Mouse (Mus musculus): ENCODE measurements around the gene Rita1. TPM values are rescaled to one million over a fixed set of nuclear protein-coding genes. Genes with fewer than 3 reads are reported as not detected.

Rita1 gene
- 7.9 and 8.9 TPM in 2 replicates for polyA plus RNA-seq (2014; fragmentation: Nextera tagmentation; extraction: Ambion mirVana)

DNA sequence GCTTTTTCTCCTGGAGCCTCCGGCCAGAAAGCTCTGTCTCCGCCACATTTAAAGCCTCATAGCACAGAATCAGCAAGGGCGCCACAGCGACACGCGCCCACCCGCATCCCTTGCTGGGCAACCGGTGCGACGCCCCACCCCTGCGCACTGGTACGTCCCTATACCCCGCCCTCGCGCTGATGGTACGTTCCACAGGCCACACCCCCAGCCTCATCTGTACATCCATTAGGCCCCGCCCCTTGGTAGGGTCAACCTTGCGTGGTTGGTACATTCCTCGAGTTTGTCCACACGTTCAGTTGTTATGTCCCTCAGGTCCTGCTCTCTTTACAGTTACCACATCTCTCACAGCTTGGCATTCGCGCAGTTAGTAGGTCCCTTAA is at the start of gene Rita1, which contains the start of gene Ddx54:
Gene Rita1, minus strand, starts transcription at position 148 of the 380 bp plus-strand sequence.
Gene Ddx54, plus strand, starts transcription at position 298 of the 380 bp plus-strand sequence.
- peak; percentile 87 for ATAC-seq (ENCODE audit: low FRiP score)
- peaks cover 7% of the 10 kb centered on the region; the same call in 1 of the 2 replicates for H3K36me3 ChIP-seq (ENCODE audit: control insufficient read depth, insufficient read depth, low read length)
- WGBS = under 1% methylated on average over 22 of the region's 22 CpGs

DNA sequence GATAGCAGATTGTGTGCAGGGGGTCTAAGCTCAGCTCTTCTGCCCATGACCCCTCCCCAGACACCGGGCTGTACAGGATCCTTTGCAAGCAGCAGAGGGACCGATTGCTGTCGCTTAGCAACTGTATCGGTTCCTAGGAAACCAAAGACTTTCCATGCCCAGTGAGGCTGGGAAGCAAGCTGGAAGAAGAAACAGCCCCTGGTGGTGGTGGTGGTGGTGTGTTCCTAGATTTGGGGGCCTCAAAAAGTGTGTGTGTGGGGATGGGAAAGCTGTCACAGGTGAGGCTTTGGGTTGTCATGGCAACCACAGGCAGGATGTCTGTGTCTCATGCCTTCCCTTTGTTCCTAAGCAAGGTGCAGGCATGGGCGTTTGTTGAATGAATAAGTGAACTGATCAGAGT is 48.4 kb upstream of the Rita1 start:
- WGBS = 42% methylated on average over 5 of the region's 5 CpGs
- no peak for DNase-seq (ENCODE audit: low spot score, missing footprints)
- no peak overlapping the region for H3K4me2 ChIP-seq
- H3K9ac ChIP-seq (ENCODE audit: low read length) = no peak overlapping the region
- no peak overlapping the region for H3K27ac ChIP-seq (ENCODE audit: low read depth, low read length)
- H3K4me1 ChIP-seq (ENCODE audit: control insufficient read depth, insufficient read depth, low read length) = no peaks in the 10 kb centered on the region
- ATAC-seq (ENCODE audit: low FRiP score) = no peak
- no peaks in the 10 kb centered on the region for H3K27me3 ChIP-seq (ENCODE audit: control insufficient read depth, insufficient read depth, low read length)
- H3K9me3 ChIP-seq (ENCODE audit: control insufficient read depth, low read length) = no peaks in the 10 kb centered on the region
- H3K4me3 ChIP-seq (ENCODE audit: low read depth, low read length) = no peak overlapping the region
- H3K36me3 ChIP-seq (ENCODE audit: control insufficient read depth, insufficient read depth, low read length) = no peaks in the 10 kb centered on the region

More for the DNA sequence above, at the start of gene Rita1, which contains the start of gene Ddx54:
- Histone ChIP-seq H3K9ac (ENCODE audit: low read length) (peak within 1 kb of the TSS; percentile 72), H3K27me3 (ENCODE audit: control insufficient read depth, insufficient read depth, low read length) (no peaks in the 10 kb centered on the region), H3K9me3 (ENCODE audit: control insufficient read depth, low read length) (peaks cover 3% of the 10 kb centered on the region; the same call in 1 of the 2 replicates), H3K4me2 (peak within 1 kb of the TSS; percentile 92), H3K27ac (ENCODE audit: low read depth, low read length) (no peak within 1 kb of the TSS; the same call in 1 of the 2 replicates), H3K4me1 (ENCODE audit: control insufficient read depth, insufficient read depth, low read length) (peaks cover 15% of the 10 kb centered on the region), H3K4me3 (ENCODE audit: low read depth, low read length) (peak within 1 kb of the TSS; percentile 48)
- DNase-seq (ENCODE audit: low spot score, missing footprints) = peak; percentile 100

DNA sequence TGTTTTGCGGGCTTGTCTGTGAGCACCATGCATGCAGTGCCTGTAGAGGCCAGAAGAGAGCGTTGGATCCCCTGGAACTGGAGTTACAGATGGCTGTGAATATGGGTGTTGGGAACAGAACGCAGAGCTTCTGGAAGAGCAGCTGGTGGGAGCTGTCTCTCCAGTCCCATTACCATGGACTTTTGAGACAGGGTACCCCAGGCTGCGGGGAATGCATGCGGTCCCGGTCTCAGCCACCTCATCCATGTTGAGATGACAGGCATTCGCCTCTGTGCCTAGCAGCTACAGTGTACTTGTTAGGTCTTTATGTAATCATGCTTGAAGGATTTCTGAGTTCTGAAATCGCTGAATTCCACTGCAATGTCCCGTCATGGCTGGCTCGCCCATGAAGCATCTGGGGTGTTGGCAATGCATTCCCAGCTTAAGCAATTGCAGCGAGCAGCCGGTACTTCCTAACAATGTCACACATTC is 43.9 kb upstream of the Rita1 start:
- H3K36me3 ChIP-seq (ENCODE audit: control insufficient read depth, insufficient read depth, low read length) = no peaks in the 10 kb centered on the region
- no peaks in the 10 kb centered on the region for H3K4me1 ChIP-seq (ENCODE audit: control insufficient read depth, insufficient read depth, low read length)
- ATAC-seq (ENCODE audit: low FRiP score) = no peak
- WGBS = 85% methylated on average over 12 of the region's 12 CpGs
- peak; percentile 19 for DNase-seq (ENCODE audit: low spot score, missing footprints)
- no peaks in the 10 kb centered on the region for H3K9me3 ChIP-seq (ENCODE audit: control insufficient read depth, low read length)
- no peak overlapping the region for H3K4me2 ChIP-seq
- no peaks in the 10 kb centered on the region for H3K27me3 ChIP-seq (ENCODE audit: control insufficient read depth, insufficient read depth, low read length)
- no peak overlapping the region for H3K4me3 ChIP-seq (ENCODE audit: low read depth, low read length)
- H3K27ac ChIP-seq (ENCODE audit: low read depth, low read length) = no peak overlapping the region
- H3K9ac ChIP-seq (ENCODE audit: low read length) = no peak overlapping the region

DNA sequence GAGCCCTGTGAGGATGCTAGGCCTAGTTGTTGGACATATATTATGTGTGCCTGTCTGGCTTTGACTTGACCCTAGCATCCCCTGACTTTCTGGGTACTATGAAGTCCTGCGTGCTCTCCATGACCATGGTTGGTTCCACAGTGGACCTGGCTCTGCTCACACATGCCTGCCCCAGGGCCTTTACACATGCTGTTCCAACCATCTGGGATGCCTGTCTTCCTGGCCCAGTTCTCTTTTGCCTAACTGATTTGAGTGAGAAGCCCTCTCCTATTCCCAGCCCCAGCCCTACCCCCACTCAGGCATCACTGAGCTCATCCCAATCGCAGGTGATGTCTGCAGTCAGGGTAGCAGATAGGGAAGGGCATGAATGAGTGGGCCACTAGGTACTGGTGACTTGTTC is 41.5 kb upstream of the Rita1 start:
- Histone ChIP-seq H3K4me2 (no peak overlapping the region), H3K4me3 (ENCODE audit: low read depth, low read length) (no peak overlapping the region), H3K27me3 (ENCODE audit: control insufficient read depth, insufficient read depth, low read length) (peaks cover 13% of the 10 kb centered on the region), H3K27ac (ENCODE audit: low read depth, low read length) (no peak overlapping the region), H3K36me3 (ENCODE audit: control insufficient read depth, insufficient read depth, low read length) (no peaks in the 10 kb centered on the region), H3K9me3 (ENCODE audit: control insufficient read depth, low read length) (no peaks in the 10 kb centered on the region), H3K9ac (ENCODE audit: low read length) (no peak overlapping the region), H3K4me1 (ENCODE audit: control insufficient read depth, insufficient read depth, low read length) (peaks cover 3% of the 10 kb centered on the region)
- whole genome bisulfite sequencing = 90% methylated on average over 2 of the region's 2 CpGs
- peak; percentile 35 for DNase-seq (ENCODE audit: low spot score, missing footprints)
- no peak for ATAC-seq (ENCODE audit: low FRiP score)

DNA sequence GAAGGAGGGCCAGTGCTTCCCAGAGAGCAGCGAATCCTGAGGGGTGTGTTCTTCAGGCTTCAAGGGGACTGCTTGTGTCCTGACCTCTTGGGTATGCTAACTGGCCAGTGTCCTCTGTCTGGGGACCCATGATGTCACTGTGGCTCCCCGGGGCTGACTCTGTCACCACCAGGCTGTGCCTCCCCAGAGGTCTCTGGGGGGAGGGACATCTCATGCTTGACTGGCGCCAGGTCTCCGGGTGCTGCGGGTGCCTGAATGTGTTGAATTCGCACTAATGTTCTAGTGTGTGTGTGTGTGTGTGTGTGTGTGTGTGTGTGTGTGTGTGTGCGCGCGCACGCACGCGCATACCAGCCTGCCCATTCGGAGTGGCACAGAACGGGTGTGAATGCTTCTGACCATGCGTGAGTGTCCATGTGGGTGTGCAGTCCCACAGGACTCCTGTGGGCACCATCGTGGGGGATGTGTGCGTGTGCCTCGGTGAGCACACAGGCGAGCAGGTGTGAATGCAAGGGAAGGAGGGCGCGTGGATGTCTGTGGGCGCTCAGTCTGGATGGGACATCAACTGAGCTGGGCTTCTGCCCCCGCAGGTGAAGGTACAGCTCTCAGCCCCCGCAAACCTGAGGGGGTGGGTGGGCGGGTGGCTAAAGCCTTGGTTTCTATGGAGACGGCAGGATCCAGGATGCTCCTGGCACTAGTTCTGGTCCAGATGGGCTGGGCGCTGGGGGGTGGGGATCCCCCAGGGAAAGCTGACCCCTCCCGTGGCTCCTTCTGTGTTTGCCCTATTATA is 40.7 kb upstream of the Rita1 start:
- no peak overlapping the region for H3K4me3 ChIP-seq (ENCODE audit: low read depth, low read length)
- no peaks in the 10 kb centered on the region for H3K9me3 ChIP-seq (ENCODE audit: control insufficient read depth, low read length)
- ATAC-seq (ENCODE audit: low FRiP score) = no peak
- peak; percentile 67 for DNase-seq (ENCODE audit: low spot score, missing footprints)
- H3K27ac ChIP-seq (ENCODE audit: low read depth, low read length) = no peak overlapping the region
- H3K4me2 ChIP-seq = no peak overlapping the region
- H3K4me1 ChIP-seq (ENCODE audit: control insufficient read depth, insufficient read depth, low read length) = peaks cover 6% of the 10 kb centered on the region
- 82% methylated on average over 28 of the region's 28 CpGs for WGBS
- H3K9ac ChIP-seq (ENCODE audit: low read length) = no peak overlapping the region
- peaks cover 17% of the 10 kb centered on the region for H3K27me3 ChIP-seq (ENCODE audit: control insufficient read depth, insufficient read depth, low read length)
- no peaks in the 10 kb centered on the region for H3K36me3 ChIP-seq (ENCODE audit: control insufficient read depth, insufficient read depth, low read length)

DNA sequence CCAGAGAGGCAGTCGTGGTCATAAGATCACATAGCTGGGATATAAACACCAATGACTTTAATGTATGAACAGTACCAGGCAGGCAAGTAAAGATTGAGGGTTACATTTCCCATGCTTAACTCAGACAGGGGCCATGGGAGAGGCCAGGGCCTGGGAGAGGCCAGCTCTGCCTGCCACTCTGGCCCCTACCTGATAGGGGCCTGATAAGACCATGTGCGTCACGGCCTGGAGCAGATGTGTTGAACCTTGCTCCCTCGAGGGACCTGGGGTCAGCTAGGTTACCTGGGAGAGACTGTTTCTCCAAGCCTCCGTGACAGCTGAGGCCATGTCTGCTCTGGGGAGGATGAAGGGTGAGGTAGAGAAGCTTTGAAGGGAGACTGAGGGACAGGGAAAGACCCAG is 38.8 kb upstream of the Rita1 start:
- Histone ChIP-seq H3K4me1 (ENCODE audit: control insufficient read depth, insufficient read depth, low read length) (peaks cover 6% of the 10 kb centered on the region), H3K9ac (ENCODE audit: low read length) (no peak overlapping the region), H3K27ac (ENCODE audit: low read depth, low read length) (no peak overlapping the region), H3K9me3 (ENCODE audit: control insufficient read depth, low read length) (no peaks in the 10 kb centered on the region), H3K36me3 (ENCODE audit: control insufficient read depth, insufficient read depth, low read length) (no peaks in the 10 kb centered on the region), H3K27me3 (ENCODE audit: control insufficient read depth, insufficient read depth, low read length) (peaks cover 20% of the 10 kb centered on the region), H3K4me3 (ENCODE audit: low read depth, low read length) (no peak overlapping the region), H3K4me2 (no peak overlapping the region)
- ATAC-seq (ENCODE audit: low FRiP score) = no peak
- WGBS = 78% methylated on average over 5 of the region's 5 CpGs
- DNase-seq (ENCODE audit: low spot score, missing footprints) = no peak

DNA sequence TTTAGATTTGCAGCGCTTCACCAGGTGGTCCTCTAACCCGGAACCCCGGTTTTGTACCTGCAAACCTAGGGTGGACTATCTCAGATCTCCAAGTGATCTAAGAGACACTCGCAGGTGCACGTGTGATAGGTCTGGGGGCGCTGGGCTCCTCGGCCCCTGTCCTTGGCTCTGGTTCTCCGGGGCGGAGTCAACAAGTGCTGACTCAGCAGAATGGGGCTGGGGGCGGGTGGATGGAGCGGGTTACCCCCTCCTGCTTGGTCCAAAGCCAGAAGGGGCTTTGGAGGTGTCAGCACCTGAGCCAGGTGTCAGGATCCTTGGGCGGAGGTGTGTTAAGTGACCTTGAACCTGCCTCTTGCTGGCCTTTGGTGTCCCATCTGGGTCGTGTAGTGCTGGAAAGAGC is 37.5 kb upstream of the Rita1 start:
- Histone ChIP-seq H3K36me3 (ENCODE audit: control insufficient read depth, insufficient read depth, low read length) (no peaks in the 10 kb centered on the region), H3K9me3 (ENCODE audit: control insufficient read depth, low read length) (no peaks in the 10 kb centered on the region), H3K27me3 (ENCODE audit: control insufficient read depth, insufficient read depth, low read length) (peaks cover 20% of the 10 kb centered on the region), H3K27ac (ENCODE audit: low read depth, low read length) (no peak overlapping the region), H3K4me3 (ENCODE audit: low read depth, low read length) (no peak overlapping the region), H3K4me1 (ENCODE audit: control insufficient read depth, insufficient read depth, low read length) (peaks cover 6% of the 10 kb centered on the region), H3K4me2 (no peak overlapping the region), H3K9ac (ENCODE audit: low read length) (no peak overlapping the region)
- no peak for DNase-seq (ENCODE audit: low spot score, missing footprints)
- no peak for ATAC-seq (ENCODE audit: low FRiP score)
- WGBS = 26% methylated on average over 13 of the region's 13 CpGs

DNA sequence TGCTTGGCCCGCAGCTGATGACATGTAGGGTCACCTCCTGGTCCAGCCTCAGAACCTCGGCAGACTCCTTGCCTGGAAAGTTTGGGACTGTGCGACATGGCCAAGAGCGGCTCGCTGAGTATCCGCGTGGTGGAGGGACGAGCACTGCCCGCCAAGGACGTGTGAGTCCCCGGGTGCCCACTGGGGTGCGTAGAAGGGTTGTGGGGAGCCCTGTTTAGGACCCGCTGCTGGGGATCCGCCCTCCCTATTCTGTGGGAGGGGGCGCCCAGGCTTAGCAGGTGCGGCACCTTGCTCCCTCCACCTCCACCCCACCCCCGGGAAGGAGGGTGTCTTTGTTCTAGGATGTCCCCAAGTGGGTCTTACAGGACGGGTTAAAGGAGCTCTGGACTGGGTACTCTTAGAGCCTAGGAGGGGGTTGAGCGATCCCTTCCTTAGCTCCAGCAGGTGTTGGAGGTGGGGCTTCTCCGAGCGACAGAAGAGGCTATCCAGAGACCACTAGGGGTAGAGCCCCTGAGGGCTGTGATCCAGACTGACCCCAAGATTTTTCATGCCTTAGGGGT is 37.1 kb upstream of the Rita1 start:
- WGBS = 3% methylated on average over 21 of the region's 21 CpGs
- no peaks in the 10 kb centered on the region for H3K36me3 ChIP-seq (ENCODE audit: control insufficient read depth, insufficient read depth, low read length)
- no peaks in the 10 kb centered on the region for H3K9me3 ChIP-seq (ENCODE audit: control insufficient read depth, low read length)
- H3K27ac ChIP-seq (ENCODE audit: low read depth, low read length) = no peak overlapping the region
- peaks cover 6% of the 10 kb centered on the region for H3K4me1 ChIP-seq (ENCODE audit: control insufficient read depth, insufficient read depth, low read length)
- peak; percentile 44 for ATAC-seq (ENCODE audit: low FRiP score)
- H3K4me2 ChIP-seq = peak overlapping the region; percentile 36; the same call in 1 of the 2 replicates
- peaks cover 20% of the 10 kb centered on the region for H3K27me3 ChIP-seq (ENCODE audit: control insufficient read depth, insufficient read depth, low read length)
- no peak overlapping the region for H3K9ac ChIP-seq (ENCODE audit: low read length)
- H3K4me3 ChIP-seq (ENCODE audit: low read depth, low read length) = peak overlapping the region; percentile 9; the same call in 1 of the 2 replicates
- no peak for DNase-seq (ENCODE audit: low spot score, missing footprints)
